Mouse (Mus musculus): Measurements from ENCODE around the gene Capsl. TPM values are rescaled to one million over a fixed set of nuclear protein-coding genes. Genes with fewer than 3 reads are reported as not detected.

Gene Capsl
- total and polyA plus RNA-seq, 2 experiments from 2014 or later, result 1.7 to 6.4 TPM

DNA sequence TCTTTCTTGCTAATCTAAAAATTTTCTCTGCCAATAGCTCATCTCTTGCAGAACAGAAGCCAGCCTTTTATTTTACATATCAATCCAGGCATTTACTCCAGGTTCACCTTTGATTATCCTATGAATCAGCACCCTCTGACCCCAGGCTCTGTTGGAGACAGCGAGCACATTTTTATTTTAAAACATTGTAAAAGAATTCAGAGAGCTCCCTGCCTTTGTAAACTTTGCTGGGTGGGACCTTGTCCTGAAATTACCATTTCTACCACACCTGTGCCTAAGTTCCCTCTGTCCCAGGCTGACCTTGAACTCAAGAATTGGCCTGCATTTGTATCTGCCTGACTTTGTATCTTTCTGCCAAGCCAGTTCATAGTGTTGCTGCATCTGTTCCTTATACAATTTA is 17.0 kb downstream of the Capsl start:
- Histone ChIP-seq H3K9me3 (ENCODE audit: low read length) (no peaks in the 10 kb centered on the region), H3K4me1 (ENCODE audit: insufficient read depth, low read length) (no peaks in the 10 kb centered on the region), H3K36me3 (ENCODE audit: insufficient read depth, low read length) (no peaks in the 10 kb centered on the region; the same call in 1 of the 2 replicates), H3K9ac (replicated peaks; ENCODE audit: low read length, poor library complexity, severe bottlenecking) (no peak overlapping the region), H3K27ac (ENCODE audit: low read depth, low read length) (no peak overlapping the region), H3K4me3 (ENCODE audit: low read depth, low read length) (no peak overlapping the region), H3K27me3 (ENCODE audit: insufficient read depth, low read length) (no peaks in the 10 kb centered on the region), H3K4me2 (ENCODE audit: low read depth, low read length, poor library complexity, severe bottlenecking) (no peak overlapping the region)
- ATAC-seq (ENCODE audit: low FRiP score) (no peak), DNase-seq (ENCODE audit: low spot score) (no peak)
- WGBS, result 58% methylated on average over 1 of the region's 1 CpGs
- no peak for TF ChIP-seq CTCF (IDR thresholded peaks at IDR 0.05)

- H3K4me3 ChIP-seq (ENCODE audit: low read depth, low read length), result no peak overlapping the region
- no peak for ATAC-seq (ENCODE audit: low FRiP score)
- no peak overlapping the region for H3K27ac ChIP-seq (ENCODE audit: low read depth, low read length)
- H3K27me3 ChIP-seq (ENCODE audit: insufficient read depth, low read length), result no peaks in the 10 kb centered on the region
- H3K9ac ChIP-seq (replicated peaks; ENCODE audit: low read length, poor library complexity, severe bottlenecking), result no peak overlapping the region
- DNase-seq (ENCODE audit: low spot score), result peak; percentile 38
- no peaks in the 10 kb centered on the region for H3K4me1 ChIP-seq (ENCODE audit: insufficient read depth, low read length)
- no peak for TF ChIP-seq CTCF (IDR thresholded peaks at IDR 0.05)
- H3K9me3 ChIP-seq (ENCODE audit: low read length), result no peaks in the 10 kb centered on the region
- WGBS, result 77% methylated on average over 4 of the region's 4 CpGs
- no peak overlapping the region for H3K4me2 ChIP-seq (ENCODE audit: low read depth, low read length, poor library complexity, severe bottlenecking)
- no peaks in the 10 kb centered on the region; the same call in 1 of the 2 replicates for H3K36me3 ChIP-seq (ENCODE audit: insufficient read depth, low read length)
Observed at GRCm38 (mm10) chr15:9454198-9454597, 18.4 kb downstream of the Capsl start.

DNA sequence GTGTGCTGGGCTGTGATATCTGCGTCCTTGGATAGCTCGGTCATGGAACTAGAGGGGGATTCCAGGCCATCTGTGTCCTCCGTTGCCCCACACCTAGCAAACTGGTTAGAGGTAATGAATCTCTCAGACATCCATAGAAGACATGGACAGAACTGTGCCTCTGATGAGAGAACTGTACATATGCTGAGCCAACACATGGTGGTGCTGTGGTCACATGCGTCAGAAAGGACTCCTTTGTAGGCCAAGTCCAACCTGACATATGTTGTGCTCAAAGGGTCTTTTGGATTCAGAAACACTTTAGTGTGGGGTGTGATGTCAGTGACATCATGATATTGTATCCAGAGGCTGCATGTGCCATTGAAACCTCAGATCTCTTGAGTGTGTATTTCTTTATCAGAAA is 19.4 kb downstream of the Capsl start:
- WGBS, result 75% methylated on average over 4 of the region's 4 CpGs
- peak; percentile 89 for ATAC-seq (ENCODE audit: low FRiP score)
- peak; percentile 91 for TF ChIP-seq CTCF (IDR thresholded peaks at IDR 0.05)
- Histone ChIP-seq H3K27me3 (ENCODE audit: insufficient read depth, low read length) (no peaks in the 10 kb centered on the region), H3K4me2 (ENCODE audit: low read depth, low read length, poor library complexity, severe bottlenecking) (no peak overlapping the region), H3K4me3 (ENCODE audit: low read depth, low read length) (no peak overlapping the region), H3K27ac (ENCODE audit: low read depth, low read length) (no peak overlapping the region), H3K9me3 (ENCODE audit: low read length) (no peaks in the 10 kb centered on the region), H3K4me1 (ENCODE audit: insufficient read depth, low read length) (no peaks in the 10 kb centered on the region), H3K9ac (replicated peaks; ENCODE audit: low read length, poor library complexity, severe bottlenecking) (no peak overlapping the region), H3K36me3 (ENCODE audit: insufficient read depth, low read length) (no peaks in the 10 kb centered on the region; the same call in 1 of the 2 replicates)
- peak; percentile 82 for DNase-seq (ENCODE audit: low spot score)

GRCm38 (mm10) chr15:9463521-9464027 is 27.7 kb downstream of the Capsl start:
- H3K36me3 ChIP-seq (ENCODE audit: insufficient read depth, low read length), result no peaks in the 10 kb centered on the region

DNA sequence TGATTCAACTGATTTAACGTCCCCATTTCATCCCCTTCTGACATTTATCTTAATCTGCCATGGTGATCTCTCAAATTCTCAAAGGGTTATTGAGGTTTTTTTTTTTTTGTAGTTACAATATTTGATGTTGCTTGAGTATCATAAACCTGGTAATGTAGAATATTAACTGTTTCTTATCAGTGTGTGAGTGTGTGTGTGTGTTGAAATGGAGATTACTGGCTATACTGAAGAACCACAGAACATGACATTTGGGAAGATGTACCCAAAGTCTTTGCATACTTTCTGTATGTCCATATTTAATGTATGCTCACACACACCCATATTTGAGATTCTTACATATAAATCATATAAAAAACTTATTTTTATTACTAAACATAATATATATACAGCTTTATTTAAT is 28.2 kb downstream of the Capsl start:
- WGBS, result 43% methylated on average over 1 of the region's 1 CpGs
- no peak for ATAC-seq (ENCODE audit: low FRiP score)
- Histone ChIP-seq H3K27ac (ENCODE audit: low read depth, low read length) (no peak overlapping the region), H3K9ac (replicated peaks; ENCODE audit: low read length, poor library complexity, severe bottlenecking) (no peak overlapping the region), H3K27me3 (ENCODE audit: insufficient read depth, low read length) (no peaks in the 10 kb centered on the region), H3K4me2 (ENCODE audit: low read depth, low read length, poor library complexity, severe bottlenecking) (no peak overlapping the region), H3K36me3 (ENCODE audit: insufficient read depth, low read length) (no peaks in the 10 kb centered on the region), H3K4me1 (ENCODE audit: insufficient read depth, low read length) (no peaks in the 10 kb centered on the region), H3K9me3 (ENCODE audit: low read length) (no peaks in the 10 kb centered on the region), H3K4me3 (ENCODE audit: low read depth, low read length) (no peak overlapping the region)
- no peak for TF ChIP-seq CTCF (IDR thresholded peaks at IDR 0.05)
- no peak for DNase-seq (ENCODE audit: low spot score)

More at GRCm38 (mm10) chr15:9463521-9464027, 27.7 kb downstream of the Capsl start:
- H3K27me3 ChIP-seq (ENCODE audit: insufficient read depth, low read length), result no peaks in the 10 kb centered on the region
- ATAC-seq (ENCODE audit: low FRiP score) (no peak), DNase-seq (ENCODE audit: low spot score) (no peak)
- H3K9ac ChIP-seq (replicated peaks; ENCODE audit: low read length, poor library complexity, severe bottlenecking), result no peak overlapping the region
- no peak for TF ChIP-seq CTCF (IDR thresholded peaks at IDR 0.05)
- WGBS, result 57% methylated on average over 7 of the region's 7 CpGs
- H3K4me2 ChIP-seq (ENCODE audit: low read depth, low read length, poor library complexity, severe bottlenecking), result no peak overlapping the region
- no peak overlapping the region for H3K27ac ChIP-seq (ENCODE audit: low read depth, low read length)
- no peaks in the 10 kb centered on the region for H3K4me1 ChIP-seq (ENCODE audit: insufficient read depth, low read length)
- no peaks in the 10 kb centered on the region for H3K9me3 ChIP-seq (ENCODE audit: low read length)
- H3K4me3 ChIP-seq (ENCODE audit: low read depth, low read length), result no peak overlapping the region

DNA sequence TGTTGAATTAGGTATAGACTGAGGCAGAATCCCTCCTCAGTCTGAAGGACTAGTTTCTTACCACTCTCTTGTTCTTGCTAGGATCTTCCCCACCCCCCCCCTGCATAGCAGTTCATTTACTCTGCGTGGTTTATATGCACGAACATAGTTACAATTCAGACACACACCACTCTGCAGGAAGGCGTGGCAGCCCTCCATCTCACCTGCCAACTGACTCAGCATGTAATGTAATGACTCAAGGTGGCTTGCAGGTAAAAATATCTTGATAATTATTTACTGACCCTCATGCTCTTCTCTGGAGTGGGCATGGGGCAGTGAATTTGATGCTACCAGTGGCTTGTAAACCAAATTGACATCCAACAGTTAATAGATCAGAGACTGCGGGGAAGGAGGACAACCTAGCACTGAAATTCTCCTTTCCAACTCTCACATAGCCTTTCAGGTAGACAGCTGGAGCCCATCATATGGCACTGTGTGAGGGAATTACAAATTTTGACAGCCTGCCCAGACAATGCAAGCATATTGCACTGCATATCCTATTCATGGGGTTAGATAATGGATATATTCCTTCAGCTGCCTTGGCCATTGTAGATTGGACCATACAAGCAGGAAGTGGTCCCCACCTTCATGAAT is 35.3 kb downstream of the Capsl start:
- Histone ChIP-seq H3K27me3 (ENCODE audit: insufficient read depth, low read length) (no peaks in the 10 kb centered on the region), H3K4me2 (ENCODE audit: low read depth, low read length, poor library complexity, severe bottlenecking) (no peak overlapping the region), H3K4me1 (ENCODE audit: insufficient read depth, low read length) (no peaks in the 10 kb centered on the region), H3K4me3 (ENCODE audit: low read depth, low read length) (no peak overlapping the region), H3K9me3 (ENCODE audit: low read length) (no peaks in the 10 kb centered on the region), H3K9ac (replicated peaks; ENCODE audit: low read length, poor library complexity, severe bottlenecking) (no peak overlapping the region), H3K27ac (ENCODE audit: low read depth, low read length) (no peak overlapping the region), H3K36me3 (ENCODE audit: insufficient read depth, low read length) (no peaks in the 10 kb centered on the region)
- DNase-seq (ENCODE audit: low spot score), result peak; percentile 19
- TF ChIP-seq CTCF (IDR thresholded peaks at IDR 0.05), result no peak
- ATAC-seq (ENCODE audit: low FRiP score), result no peak
- 90% methylated on average over 4 of the region's 4 CpGs for WGBS

Measured in midbrain, postnatal 0 days (tissue).